Mouse (Mus musculus) thymus, adult 2 months (tissue): Measurements from ENCODE around the gene D430042O09Rik. TPM values are rescaled to one million over a fixed set of nuclear protein-coding genes. Genes with fewer than 3 reads are reported as not detected.

Source experiments
- DNase-seq: peaks from one replicate; pipeline ENCODE4 v3.0.0; 2021
- H3K27ac ChIP-seq: fragments of 200-500 bp; 2 replicates; pipeline ENCODE4 v1.5.1; 2012; ENCODE audit warnings: low read length, control low read depth; ENCODE audit not compliant: control insufficient read depth, insufficient read depth
- H3K27me3 ChIP-seq: fragments of 200-500 bp; 2 replicates; pipeline ENCODE4 v1.6.1; 2012; ENCODE audit warnings: mild to moderate bottlenecking, low read length, moderate library complexity, mixed read lengths; ENCODE audit not compliant: control insufficient read depth, insufficient read depth
- H3K36me3 ChIP-seq: fragments of 200-500 bp; 2 replicates; pipeline ENCODE4 v1.6.1; 2012; ENCODE audit warnings: mild to moderate bottlenecking, low read length, moderate library complexity; ENCODE audit not compliant: control insufficient read depth, insufficient read depth
- H3K4me1 ChIP-seq: fragments of 200-500 bp; replicated peaks from 2 replicates; pipeline ENCODE4 v1.6.1; 2012; ENCODE audit warnings: low read length; ENCODE audit not compliant: control insufficient read depth, insufficient read depth
- H3K4me3 ChIP-seq: fragments of 200-500 bp; 2 replicates; pipeline ENCODE4 v1.5.1; 2012; ENCODE audit warnings: mild to moderate bottlenecking, low read length, control low read depth, moderate library complexity; ENCODE audit not compliant: control insufficient read depth, insufficient read depth
- CTCF ChIP-seq: fragments of 200-500 bp; IDR thresholded peaks from 2 replicates; pipeline ENCODE4 v1.5.1; 2012; ENCODE audit warnings: mild to moderate bottlenecking, control low read depth, low read length, moderate library complexity, borderline replicate concordance; ENCODE audit not compliant: control insufficient read depth, poor library complexity, insufficient read depth; ENCODE audit errors: extremely low read depth
- POLR2A ChIP-seq: fragments of 200-500 bp; IDR thresholded peaks from 2 replicates; pipeline ENCODE4 v1.6.1; 2012; ENCODE audit warnings: mild to moderate bottlenecking, low read length, control low read depth, moderate library complexity; ENCODE audit not compliant: control insufficient read depth, poor library complexity, insufficient read depth; ENCODE audit errors: extremely low read depth
- WGBS: fragments of 180-500 bp; shearing (Covaris S2); methylation state at CpG from one replicate; pipeline ENCODE4 v1.1.7; 2018; 5-methylcytosine and 5-hydroxymethylcytosine counted together
- polyA plus RNA-seq: library from polyadenylated mRNA; depleted of rRNA; stranded (reverse); fragments of >200 nt; gene quantifications from 2 replicates; pipeline ENCODE4 v1.2.3, GENCODE M21; 2012

The D430042O09Rik gene
- polyA plus RNA-seq, 1 experiment, result 22.4 TPM

DNA sequence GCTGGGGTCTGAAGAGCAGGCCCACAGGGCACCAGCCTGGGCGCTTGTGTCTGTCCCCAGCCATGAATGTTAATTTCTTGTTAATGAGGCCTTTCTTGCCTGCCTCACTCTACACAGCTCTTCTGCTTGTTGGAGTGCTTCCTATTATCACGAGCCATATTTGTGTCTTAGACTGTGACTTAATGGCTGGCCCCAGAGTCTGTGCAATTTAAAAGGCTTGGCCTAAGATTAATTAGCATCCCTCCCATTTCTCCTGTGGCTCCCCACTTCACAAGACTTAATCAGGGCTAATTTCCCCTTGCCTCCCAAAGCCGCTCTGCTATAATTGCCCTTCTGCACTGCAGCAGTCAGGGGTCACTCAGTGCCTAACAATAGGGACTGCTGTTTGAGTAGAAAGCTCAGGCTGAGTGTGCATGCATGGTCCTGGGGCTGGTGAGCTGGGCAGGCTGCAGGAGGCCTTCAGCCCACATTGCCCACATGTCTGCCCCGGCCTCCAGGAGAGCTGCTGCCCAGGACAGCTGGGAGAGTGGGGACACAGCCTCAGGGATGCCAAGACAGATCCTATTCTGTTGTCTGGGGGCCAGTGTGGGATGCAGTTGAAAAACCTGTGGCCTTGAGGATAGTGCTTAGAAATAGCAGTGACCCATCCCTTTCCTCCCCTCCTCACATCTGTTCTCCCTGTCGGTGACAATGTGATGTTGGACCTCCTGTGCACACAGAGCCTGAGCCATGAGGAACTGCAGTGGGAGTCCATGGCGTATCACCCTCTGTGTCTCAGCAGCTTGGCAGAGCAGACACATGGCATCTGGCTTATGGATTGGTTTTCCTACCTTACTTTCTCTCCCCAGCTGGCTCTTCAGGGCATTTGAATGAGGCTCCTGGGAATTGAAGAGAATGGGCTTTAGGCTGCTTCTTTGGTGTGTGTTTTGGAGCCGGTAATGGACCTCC, 55.5 kb downstream of the D430042O09Rik start:
- Histone ChIP-seq H3K27me3 (no peaks in the 10 kb centered on the region), H3K36me3 (no peaks in the 10 kb centered on the region), H3K4me3 (no peak overlapping the region), H3K4me1 (no peaks in the 10 kb centered on the region), H3K27ac (no peak overlapping the region)
- DNase-seq, result no peak
- WGBS, result 97% methylated on average over 7 of the region's 7 CpGs
- no peak for TF ChIP-seq CTCF
- TF ChIP-seq POLR2A, result no peak

GRCm38 (mm10) chr7:125764373-125764772, 56.7 kb downstream of the D430042O09Rik start:
- Histone ChIP-seq H3K4me1 (no peaks in the 10 kb centered on the region), H3K27ac (no peak overlapping the region), H3K4me3 (no peak overlapping the region), H3K36me3 (no peaks in the 10 kb centered on the region), H3K27me3 (no peaks in the 10 kb centered on the region)
- TF ChIP-seq POLR2A (no peak), CTCF (no peak)
- no peak for DNase-seq
- 94% methylated on average over 3 of the region's 3 CpGs for WGBS

DNA sequence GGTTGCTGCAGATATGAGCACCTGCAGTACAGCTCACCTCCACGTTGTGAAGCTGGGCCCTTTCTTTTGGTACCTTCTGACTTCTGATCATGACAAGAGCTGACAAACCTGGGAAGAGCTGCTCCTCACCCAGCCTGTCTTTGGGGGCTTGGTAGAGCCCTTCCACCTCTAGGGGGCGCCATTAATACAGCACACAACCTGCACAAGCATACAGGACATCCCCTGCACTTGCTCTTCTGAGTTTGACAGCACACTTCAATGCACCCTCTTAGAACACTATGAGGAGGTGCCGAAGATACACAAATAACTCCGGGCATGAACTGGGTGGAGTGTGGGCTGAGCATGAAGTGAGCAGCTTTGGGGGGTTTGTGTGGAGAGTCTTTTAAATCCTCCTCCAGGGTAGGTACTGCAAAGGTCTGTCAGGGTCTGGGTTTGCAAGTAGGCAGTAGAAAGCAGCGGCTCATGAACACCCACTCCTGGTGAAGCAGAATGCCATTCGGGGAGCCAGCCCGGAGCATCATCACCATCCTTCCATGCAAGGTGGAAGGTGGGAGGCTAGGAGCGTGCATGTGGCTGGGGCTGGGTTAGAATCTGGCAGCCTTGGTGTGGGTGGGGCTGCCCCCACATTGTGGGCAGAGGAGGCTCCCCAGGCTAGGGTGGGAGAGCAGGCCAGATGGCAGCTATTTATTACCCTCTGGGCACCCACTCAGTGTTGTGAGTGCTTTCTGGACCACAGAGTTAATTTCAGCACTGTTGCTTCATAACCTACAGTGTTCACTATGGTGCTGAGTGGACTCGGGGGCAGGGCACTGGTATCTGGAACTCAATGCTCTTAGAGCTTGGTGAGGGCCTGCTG, 59.5 kb downstream of the D430042O09Rik start:
- no peaks in the 10 kb centered on the region for H3K4me1 ChIP-seq
- no peaks in the 10 kb centered on the region for H3K36me3 ChIP-seq
- DNase-seq, result peak; percentile 40
- WGBS, result 81% methylated on average over 9 of the region's 9 CpGs
- H3K4me3 ChIP-seq, result no peak overlapping the region
- TF ChIP-seq POLR2A, result no peak
- peak; percentile 62; the same call in 1 of the 2 replicates for TF ChIP-seq CTCF
- H3K27ac ChIP-seq, result no peak overlapping the region
- H3K27me3 ChIP-seq, result no peaks in the 10 kb centered on the region

DNA sequence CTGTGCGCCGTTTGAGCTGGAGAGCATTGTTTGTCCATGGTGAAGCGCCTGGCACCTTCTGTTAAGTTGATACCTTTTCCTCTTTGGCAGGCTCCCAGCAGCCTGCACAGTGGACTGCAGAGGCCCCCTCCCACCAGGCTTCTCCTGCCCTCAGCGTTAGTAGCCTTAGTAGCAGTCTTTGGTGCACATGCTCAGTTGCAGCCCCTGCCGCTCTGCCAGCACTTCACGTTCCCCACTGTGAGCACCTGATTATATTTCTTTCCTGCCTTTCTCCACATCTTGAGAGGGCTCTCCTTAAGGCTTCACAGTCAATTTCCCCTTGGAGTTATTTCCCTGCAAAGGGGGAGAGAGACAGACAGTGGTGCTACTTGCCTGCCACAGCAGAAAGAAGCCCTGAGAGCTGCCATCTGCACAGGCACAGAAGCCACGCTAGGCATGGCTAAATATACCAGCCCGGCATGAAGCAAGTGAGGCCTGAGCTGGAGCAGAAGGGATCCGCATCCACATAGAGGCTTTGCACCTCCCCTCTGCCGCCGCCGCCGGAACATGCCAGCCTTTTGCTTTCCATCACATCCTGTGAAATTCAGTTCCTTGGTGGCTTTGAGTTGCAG, 65.4 kb downstream of the D430042O09Rik start:
- WGBS, result 95% methylated on average over 13 of the region's 13 CpGs
- no peak for DNase-seq
- Histone ChIP-seq H3K4me3 (no peak overlapping the region), H3K27ac (no peak overlapping the region), H3K27me3 (no peaks in the 10 kb centered on the region), H3K4me1 (no peaks in the 10 kb centered on the region), H3K36me3 (no peaks in the 10 kb centered on the region)
- TF ChIP-seq CTCF, result no peak
- no peak for TF ChIP-seq POLR2A

- H3K4me1 ChIP-seq, result no peaks in the 10 kb centered on the region
- DNase-seq, result peak; percentile 22
- H3K4me3 ChIP-seq, result no peak overlapping the region
- TF ChIP-seq CTCF, result no peak
- TF ChIP-seq POLR2A, result no peak
- H3K27ac ChIP-seq, result no peak overlapping the region
- H3K36me3 ChIP-seq, result no peaks in the 10 kb centered on the region
- H3K27me3 ChIP-seq, result no peaks in the 10 kb centered on the region
- WGBS, result 86% methylated on average over 1 of the region's 1 CpGs
Observed at GRCm38 (mm10) chr7:125783206-125783605, 75.5 kb downstream of the D430042O09Rik start.

GRCm38 (mm10) chr7:125786105-125786504, 78.4 kb downstream of the D430042O09Rik start:
- WGBS, result 95% methylated on average over 5 of the region's 5 CpGs
- no peaks in the 10 kb centered on the region for H3K36me3 ChIP-seq
- DNase-seq, result no peak
- no peaks in the 10 kb centered on the region for H3K4me1 ChIP-seq
- H3K27ac ChIP-seq, result no peak overlapping the region
- H3K4me3 ChIP-seq, result no peak overlapping the region
- H3K27me3 ChIP-seq, result no peaks in the 10 kb centered on the region
- no peak for TF ChIP-seq POLR2A
- TF ChIP-seq CTCF, result no peak
